Mouse (Mus musculus): ENCODE results near the gene Rhbdd1. TPM values are rescaled to one million over a fixed set of nuclear protein-coding genes. Genes with fewer than 3 reads are reported as not detected.

The Rhbdd1 gene
- polyA plus RNA-seq (2017; shearing (Covaris generic)): 17.3 TPM

DNA sequence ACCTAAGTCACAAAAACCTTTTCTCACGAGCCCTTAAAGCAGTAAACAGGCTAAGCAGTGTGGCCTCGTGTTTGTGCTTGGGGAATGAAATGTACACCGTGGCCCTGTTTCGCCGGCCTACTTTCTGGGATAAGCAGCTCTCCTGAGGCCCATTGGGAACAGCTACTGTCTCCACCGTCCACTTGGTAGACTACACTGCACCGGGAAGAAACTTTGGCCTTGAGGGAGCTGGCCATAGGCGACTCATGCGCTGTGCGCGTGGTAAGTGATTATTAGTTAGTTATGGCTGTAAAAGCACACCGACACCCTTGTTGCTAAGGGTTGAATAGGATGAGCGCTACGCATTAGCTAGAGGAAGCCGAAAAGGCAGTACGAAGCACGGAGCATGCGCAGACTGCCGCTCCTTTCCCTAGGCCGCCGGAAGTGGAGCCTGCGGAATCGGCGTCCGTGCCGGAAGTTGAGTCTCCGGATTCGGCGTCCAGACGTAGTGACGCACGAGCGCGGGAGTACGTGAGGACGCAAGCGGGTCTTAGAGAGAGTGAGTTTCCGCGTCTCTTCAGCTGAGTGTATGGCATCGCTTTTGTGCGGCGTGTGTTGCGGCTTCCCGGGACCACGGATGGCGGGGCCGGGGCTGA lies at the start of gene Rhbdd1:
TSS of gene Rhbdd1 (plus strand) at position 342 of the 635 bp plus-strand sequence.

DNA sequence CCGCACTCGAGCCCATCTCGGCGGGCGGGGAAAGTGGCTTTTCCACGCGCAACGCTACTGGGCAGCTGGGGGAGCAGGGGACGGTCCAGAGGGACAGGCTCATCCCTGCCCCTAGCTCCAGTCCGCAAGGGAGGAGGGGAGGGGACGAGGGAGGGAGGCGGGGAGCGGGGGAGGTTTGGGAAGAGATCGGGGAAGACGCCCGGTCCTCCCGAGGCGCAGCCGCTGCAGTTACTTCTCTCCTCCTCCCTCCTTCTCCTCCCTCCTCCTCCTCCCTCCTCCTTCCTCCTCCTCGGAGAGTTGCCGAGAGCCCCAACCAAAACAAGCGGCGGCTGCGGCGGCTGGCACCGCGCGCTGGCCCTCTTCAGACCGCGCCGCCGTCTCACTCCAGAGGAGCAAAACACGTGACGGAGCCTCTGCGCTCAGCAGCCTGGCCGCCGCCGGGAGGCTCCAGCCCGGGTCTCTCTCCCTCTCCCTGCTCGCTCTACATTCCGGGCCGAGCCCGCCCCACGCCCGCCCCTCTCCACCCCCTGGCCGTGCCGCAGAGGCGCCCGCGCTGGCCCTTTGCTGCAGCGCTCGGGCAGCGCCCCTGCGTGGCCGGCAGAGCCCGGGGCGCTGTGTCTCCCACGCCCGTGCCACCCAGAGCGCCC lies 25.0 kb upstream of the Rhbdd1 start, which contains the start of gene Irs1:
TSS of gene Irs1 (minus strand) at position 266 of the 647 bp plus-strand sequence.

Other genes starting within 250 kb of the Rhbdd1 start
- gene Gm9747, start 83.3 kb upstream of the Rhbdd1 start, polyA plus RNA-seq (2017; shearing (Covaris generic)): not detected
- not detected for gene Irs1, start 25.0 kb upstream of the Rhbdd1 start, polyA plus RNA-seq (2017; shearing (Covaris generic))